Mouse (Mus musculus): Measurements from ENCODE around the gene Mob4. TPM values are rescaled to one million over a fixed set of nuclear protein-coding genes. Genes with fewer than 3 reads are reported as not detected.
A peak's percentile ranks its signal among the peaks of the same experiment; 100 is the strongest.

The Mob4 gene
- polyA plus RNA-seq, 1 experiment from 2014 or later, result 165 TPM

GRCm38 (mm10) chr1:55174558-55175034 is 43.6 kb downstream of the Mob4 start:
- ATAC-seq (replicated peaks; ENCODE audit: insufficient number of reproducible peaks, low FRiP score, low TSS enrichment, low read depth) (no peak), DNase-seq (ENCODE audit: low spot score) (no peak)
- H3K4me2 ChIP-seq (ENCODE audit: low read depth, low read length), result no peak overlapping the region
- H3K9ac ChIP-seq (replicated peaks; ENCODE audit: low read length), result no peak overlapping the region
- WGBS, result 36% methylated on average over 3 of the region's 3 CpGs
- H3K27me3 ChIP-seq (ENCODE audit: control insufficient read depth, insufficient read depth, low read length), result no peaks in the 10 kb centered on the region
- H3K27ac ChIP-seq (replicated peaks; ENCODE audit: low read depth, low read length), result no peak overlapping the region
- no peak overlapping the region for H3K4me3 ChIP-seq (ENCODE audit: low read depth, low read length)
- no peaks in the 10 kb centered on the region for H3K4me1 ChIP-seq (ENCODE audit: control insufficient read depth, insufficient read depth, low read length)
- H3K36me3 ChIP-seq (replicated peaks; ENCODE audit: control insufficient read depth, insufficient read depth, low read depth, low read length), result no peaks in the 10 kb centered on the region; the same call in 1 of the 2 replicates
- H3K9me3 ChIP-seq (replicated peaks; ENCODE audit: control insufficient read depth, low read length), result no peaks in the 10 kb centered on the region

- Histone ChIP-seq H3K9me3 (replicated peaks; ENCODE audit: control insufficient read depth, low read length) (no peaks in the 10 kb centered on the region), H3K9ac (replicated peaks; ENCODE audit: low read length) (no peak overlapping the region), H3K4me1 (ENCODE audit: control insufficient read depth, insufficient read depth, low read length) (no peaks in the 10 kb centered on the region), H3K4me3 (ENCODE audit: low read depth, low read length) (no peak overlapping the region), H3K27me3 (ENCODE audit: control insufficient read depth, insufficient read depth, low read length) (no peaks in the 10 kb centered on the region), H3K27ac (replicated peaks; ENCODE audit: low read depth, low read length) (no peak overlapping the region), H3K36me3 (replicated peaks; ENCODE audit: control insufficient read depth, insufficient read depth, low read depth, low read length) (peaks cover 2% of the 10 kb centered on the region; the same call in 1 of the 2 replicates), H3K4me2 (ENCODE audit: low read depth, low read length) (no peak overlapping the region)
- DNase-seq (ENCODE audit: low spot score) (no peak), ATAC-seq (replicated peaks; ENCODE audit: insufficient number of reproducible peaks, low FRiP score, low TSS enrichment, low read depth) (no peak)
- WGBS, result 76% methylated on average over 5 of the region's 5 CpGs
These were observed 49.0 kb downstream of the Mob4 start for GRCm38 (mm10) chr1:55179917-55180566.

- H3K4me2 ChIP-seq (ENCODE audit: low read depth, low read length), result no peak overlapping the region
- ATAC-seq (replicated peaks; ENCODE audit: insufficient number of reproducible peaks, low FRiP score, low TSS enrichment, low read depth) (no peak), DNase-seq (ENCODE audit: low spot score) (no peak)
- H3K4me3 ChIP-seq (ENCODE audit: low read depth, low read length), result no peak overlapping the region
- 0 out of 2 replicates have a peak, but pooled peaks cover 2% of the 10 kb centered on the region for H3K36me3 ChIP-seq (replicated peaks; ENCODE audit: control insufficient read depth, insufficient read depth, low read depth, low read length)
- 65% methylated on average over 5 of the region's 5 CpGs for WGBS
- H3K9me3 ChIP-seq (replicated peaks; ENCODE audit: control insufficient read depth, low read length), result no peaks in the 10 kb centered on the region
- no peaks in the 10 kb centered on the region for H3K4me1 ChIP-seq (ENCODE audit: control insufficient read depth, insufficient read depth, low read length)
- no peak overlapping the region for H3K9ac ChIP-seq (replicated peaks; ENCODE audit: low read length)
- no peaks in the 10 kb centered on the region for H3K27me3 ChIP-seq (ENCODE audit: control insufficient read depth, insufficient read depth, low read length)
- H3K27ac ChIP-seq (replicated peaks; ENCODE audit: low read depth, low read length), result no peak overlapping the region
These were observed 51.4 kb downstream of the Mob4 start for GRCm38 (mm10) chr1:55182392-55182791.

GRCm38 (mm10) chr1:55185718-55186117 is 54.7 kb downstream of the Mob4 start:
- H3K4me2 ChIP-seq (ENCODE audit: low read depth, low read length), result no peak overlapping the region
- H3K27me3 ChIP-seq (ENCODE audit: control insufficient read depth, insufficient read depth, low read length), result no peaks in the 10 kb centered on the region
- 82% methylated on average over 6 of the region's 6 CpGs for WGBS
- H3K9me3 ChIP-seq (replicated peaks; ENCODE audit: control insufficient read depth, low read length), result no peaks in the 10 kb centered on the region
- DNase-seq (ENCODE audit: low spot score), result no peak
- no peaks in the 10 kb centered on the region for H3K4me1 ChIP-seq (ENCODE audit: control insufficient read depth, insufficient read depth, low read length)
- H3K36me3 ChIP-seq (replicated peaks; ENCODE audit: control insufficient read depth, insufficient read depth, low read depth, low read length), result 0 out of 2 replicates have a peak, but pooled peaks cover 2% of the 10 kb centered on the region
- H3K4me3 ChIP-seq (ENCODE audit: low read depth, low read length), result no peak overlapping the region
- ATAC-seq (replicated peaks; ENCODE audit: insufficient number of reproducible peaks, low FRiP score, low TSS enrichment, low read depth), result no peak
- no peak overlapping the region for H3K27ac ChIP-seq (replicated peaks; ENCODE audit: low read depth, low read length)
- no peak overlapping the region for H3K9ac ChIP-seq (replicated peaks; ENCODE audit: low read length)

- DNase-seq (ENCODE audit: low spot score) (no peak), ATAC-seq (replicated peaks; ENCODE audit: insufficient number of reproducible peaks, low FRiP score, low TSS enrichment, low read depth) (no peak)
- 33% methylated on average over 11 of the region's 11 CpGs for WGBS
- Histone ChIP-seq H3K9me3 (replicated peaks; ENCODE audit: control insufficient read depth, low read length) (no peaks in the 10 kb centered on the region), H3K9ac (replicated peaks; ENCODE audit: low read length) (no peak overlapping the region), H3K4me3 (ENCODE audit: low read depth, low read length) (no peak overlapping the region), H3K4me1 (ENCODE audit: control insufficient read depth, insufficient read depth, low read length) (no peaks in the 10 kb centered on the region), H3K27ac (replicated peaks; ENCODE audit: low read depth, low read length) (no peak overlapping the region), H3K4me2 (ENCODE audit: low read depth, low read length) (no peak overlapping the region), H3K36me3 (replicated peaks; ENCODE audit: control insufficient read depth, insufficient read depth, low read depth, low read length) (no peaks in the 10 kb centered on the region), H3K27me3 (ENCODE audit: control insufficient read depth, insufficient read depth, low read length) (no peaks in the 10 kb centered on the region)
These were observed 55.7 kb downstream of the Mob4 start for GRCm38 (mm10) chr1:55186592-55187210.

- peak overlapping the region; percentile 32 for H3K4me2 ChIP-seq (ENCODE audit: low read depth, low read length)
- H3K36me3 ChIP-seq (replicated peaks; ENCODE audit: control insufficient read depth, insufficient read depth, low read depth, low read length), result no peaks in the 10 kb centered on the region
- WGBS, result 12% methylated on average over 8 of the region's 8 CpGs
- no peak for DNase-seq (ENCODE audit: low spot score)
- H3K27ac ChIP-seq (replicated peaks; ENCODE audit: low read depth, low read length), result peak overlapping the region; percentile 49; the same call in 1 of the 2 replicates
- H3K4me3 ChIP-seq (ENCODE audit: low read depth, low read length), result peak overlapping the region; percentile 20; the same call in 1 of the 2 replicates
- H3K27me3 ChIP-seq (ENCODE audit: control insufficient read depth, insufficient read depth, low read length), result no peaks in the 10 kb centered on the region
- no peaks in the 10 kb centered on the region for H3K4me1 ChIP-seq (ENCODE audit: control insufficient read depth, insufficient read depth, low read length)
- peak; percentile 19; the same call in 1 of the 2 replicates for ATAC-seq (replicated peaks; ENCODE audit: insufficient number of reproducible peaks, low FRiP score, low TSS enrichment, low read depth)
- peak overlapping the region; percentile 20; the same call in 1 of the 2 replicates for H3K9ac ChIP-seq (replicated peaks; ENCODE audit: low read length)
- no peaks in the 10 kb centered on the region for H3K9me3 ChIP-seq (replicated peaks; ENCODE audit: control insufficient read depth, low read length)
These were observed 61.0 kb downstream of the Mob4 start for GRCm38 (mm10) chr1:55192015-55192414.

GRCm38 (mm10) chr1:55192824-55193223 is 61.8 kb downstream of the Mob4 start:
- ATAC-seq (replicated peaks; ENCODE audit: insufficient number of reproducible peaks, low FRiP score, low TSS enrichment, low read depth) (no peak), DNase-seq (ENCODE audit: low spot score) (no peak)
- no peaks in the 10 kb centered on the region for H3K9me3 ChIP-seq (replicated peaks; ENCODE audit: control insufficient read depth, low read length)
- H3K27ac ChIP-seq (replicated peaks; ENCODE audit: low read depth, low read length), result peak overlapping the region; percentile 57
- H3K4me1 ChIP-seq (ENCODE audit: control insufficient read depth, insufficient read depth, low read length), result no peaks in the 10 kb centered on the region
- no peak overlapping the region for H3K4me2 ChIP-seq (ENCODE audit: low read depth, low read length)
- H3K27me3 ChIP-seq (ENCODE audit: control insufficient read depth, insufficient read depth, low read length), result no peaks in the 10 kb centered on the region
- no peak overlapping the region for H3K4me3 ChIP-seq (ENCODE audit: low read depth, low read length)
- H3K36me3 ChIP-seq (replicated peaks; ENCODE audit: control insufficient read depth, insufficient read depth, low read depth, low read length), result no peaks in the 10 kb centered on the region
- H3K9ac ChIP-seq (replicated peaks; ENCODE audit: low read length), result no peak overlapping the region
- WGBS, result 53% methylated on average over 3 of the region's 3 CpGs

- H3K4me3 ChIP-seq (ENCODE audit: low read depth, low read length), result no peak overlapping the region
- WGBS, result 19% methylated on average over 2 of the region's 2 CpGs
- no peaks in the 10 kb centered on the region for H3K9me3 ChIP-seq (replicated peaks; ENCODE audit: control insufficient read depth, low read length)
- DNase-seq (ENCODE audit: low spot score) (peak; percentile 79), ATAC-seq (replicated peaks; ENCODE audit: insufficient number of reproducible peaks, low FRiP score, low TSS enrichment, low read depth) (peak; percentile 78)
- no peaks in the 10 kb centered on the region for H3K36me3 ChIP-seq (replicated peaks; ENCODE audit: control insufficient read depth, insufficient read depth, low read depth, low read length)
- H3K4me1 ChIP-seq (ENCODE audit: control insufficient read depth, insufficient read depth, low read length), result no peaks in the 10 kb centered on the region
- H3K9ac ChIP-seq (replicated peaks; ENCODE audit: low read length), result no peak overlapping the region
- no peak overlapping the region for H3K4me2 ChIP-seq (ENCODE audit: low read depth, low read length)
- H3K27ac ChIP-seq (replicated peaks; ENCODE audit: low read depth, low read length), result peak overlapping the region; percentile 57
- no peaks in the 10 kb centered on the region for H3K27me3 ChIP-seq (ENCODE audit: control insufficient read depth, insufficient read depth, low read length)
These were observed 62.3 kb downstream of the Mob4 start for GRCm38 (mm10) chr1:55193316-55193715.
